Mouse (Mus musculus): ENCODE results near the gene Tbcd.

Gene Tbcd

GRCm38 (mm10) chr11:121442076-121442475 is 9.7 kb upstream of the Tbcd start:
- POLR2A ChIA-PET: interaction anchor here in 2 of 4 experiments (1.2 to 3.5 kb wide), 3 partner anchors 10 to 87 kb away, joined by 4 to 12 read pairs (median 4); partner anchors contain the start of genes Tbcd (in 2 of the 2) and Wdr45b (in 1 of the 2)
- CTCF ChIA-PET: interaction anchor here in 2 of 4 experiments (0.5 to 0.6 kb wide), 2 partner anchors 229 to 448 kb away, joined by 3 to 6 read pairs; no protein-coding TSS in a partner anchor

- POLR2A ChIA-PET: interaction anchor here in 3 of 4 experiments (0.9 to 3.7 kb wide), 27 partner anchors 10 to 397 kb away, joined by 3 to 21 read pairs (median 5); partner anchors contain the start of genes B3gntl1 (in 3 of the 3), Cybc1 (in 3 of the 3), Rab40b (in 3 of the 3) and Fn3k (in 2 of the 3)
- CTCF ChIA-PET: interaction anchor here (0.6 to 2.2 kb wide), 5 partner anchors 20 to 214 kb away, joined by 3 to 6 read pairs (median 3); partner anchors contain the start of gene Narf (in 1 of the 4)
Observed at GRCm38 (mm10) chr11:121451216-121451726, 478 bp upstream of the Tbcd start.

GRCm38 (mm10) chr11:121457874-121458273 is 6.1 kb downstream of the Tbcd start:
- ChIA-PET POLR2A (no interaction called here), CTCF (interaction anchor here in 3 of 4 experiments (0.7 to 1.1 kb wide), 5 partner anchors 13 to 331 kb away, joined by 3 to 4 read pairs (median 3); no protein-coding TSS in a partner anchor)

GRCm38 (mm10) chr11:121467408-121467807 is 15.7 kb downstream of the Tbcd start:
- CTCF ChIA-PET: interaction anchor here in 1 of 4 experiments (0.7 kb wide), 1 partner anchor 168 kb away, joined by 8 read pairs; no protein-coding TSS in a partner anchor
- POLR2A ChIA-PET: interaction anchor here in 1 of 4 experiments (1.4 to 1.9 kb wide), 2 partner anchors 15 to 114 kb away, joined by 3 to 5 read pairs; partner anchors contain the start of gene Tbcd

- CTCF ChIA-PET: interaction anchor here in 3 of 4 experiments (0.6 to 1.6 kb wide), 6 partner anchors 23 to 335 kb away, joined by 3 to 5 read pairs (median 3); no protein-coding TSS in a partner anchor
- POLR2A ChIA-PET: interaction anchor here in 1 of 4 experiments (1.1 to 1.8 kb wide), 3 partner anchors 10 to 198 kb away, joined by 3 to 5 read pairs (median 3); partner anchors contain the start of gene B3gntl1
Observed at GRCm38 (mm10) chr11:121474831-121475230, 23.1 kb downstream of the Tbcd start.

- ChIA-PET CTCF (interaction anchor here (0.5 to 1.6 kb wide), 26 partner anchors 9 to 408 kb away, joined by 3 to 13 read pairs (median 3); no protein-coding TSS in a partner anchor), POLR2A (interaction anchor here in 2 of 4 experiments (1.0 to 1.8 kb wide), 5 partner anchors 9 to 197 kb away, joined by 3 to 6 read pairs (median 3); partner anchors contain the start of genes B3gntl1 (in 1 of the 2) and Tbcd (in 1 of the 2))
Observed at GRCm38 (mm10) chr11:121475699-121476415, 24.1 kb downstream of the Tbcd start.

- CTCF ChIA-PET: no interaction called here
- POLR2A ChIA-PET: interaction anchor here in 3 of 4 experiments (0.5 to 1.2 kb wide), 4 partner anchors 8 to 249 kb away, joined by 3 to 4 read pairs (median 4); partner anchors contain the start of genes Tbcd (in 1 of the 3) and Zfp750 (in 1 of the 3)
Observed at GRCm38 (mm10) chr11:121479476-121480203, 27.9 kb downstream of the Tbcd start.

GRCm38 (mm10) chr11:121481129-121481528 is 29.4 kb downstream of the Tbcd start:
- ChIA-PET CTCF (no interaction called here), POLR2A (interaction anchor here in 1 of 4 experiments (0.8 to 1.4 kb wide), 4 partner anchors 10 to 192 kb away, joined by 3 to 6 read pairs (median 4); partner anchors contain the start of gene B3gntl1)

GRCm38 (mm10) chr11:121485882-121486281 is 34.1 kb downstream of the Tbcd start:
- CTCF ChIA-PET: interaction anchor here in 1 of 4 experiments (1.2 kb wide), 1 partner anchor 10 kb away, joined by 3 read pairs; no protein-coding TSS in a partner anchor

GRCm38 (mm10) chr11:121490651-121491050 is 38.9 kb downstream of the Tbcd start:
- ChIA-PET CTCF (interaction anchor here in 2 of 4 experiments (0.7 kb wide), 2 partner anchors 17 to 180 kb away, joined by 4 to 18 read pairs; no protein-coding TSS in a partner anchor), POLR2A (no interaction called here)

More at GRCm38 (mm10) chr11:121485882-121486281, 34.1 kb downstream of the Tbcd start:
- POLR2A ChIA-PET: no interaction called here

- ChIA-PET CTCF (no interaction called here), POLR2A (interaction anchor here in 1 of 4 experiments (0.6 to 0.7 kb wide), 2 partner anchors 19 to 261 kb away, joined by 3 read pairs; no protein-coding TSS in a partner anchor)
Observed at GRCm38 (mm10) chr11:121500595-121500994, 48.8 kb downstream of the Tbcd start.

GRCm38 (mm10) chr11:121501525-121501924 is 49.8 kb downstream of the Tbcd start:
- CTCF ChIA-PET: interaction anchor here in 2 of 4 experiments (0.6 to 1.0 kb wide), 2 partner anchors 26 to 87 kb away, joined by 3 read pairs; no protein-coding TSS in a partner anchor
- POLR2A ChIA-PET: no interaction called here

GRCm38 (mm10) chr11:121502000-121502860 is 50.5 kb downstream of the Tbcd start:
- ChIA-PET CTCF (interaction anchor here in 1 of 4 experiments (1.0 kb wide), 1 partner anchor 27 kb away, joined by 3 read pairs; no protein-coding TSS in a partner anchor), POLR2A (no interaction called here)

- POLR2A ChIA-PET: interaction anchor here in 1 of 4 experiments (1.8 kb wide), 1 partner anchor 10 kb away, joined by 4 read pairs; the partner anchor contains the start of gene Zfp750
- CTCF ChIA-PET: no interaction called here
Observed at GRCm38 (mm10) chr11:121508478-121508877, 56.7 kb downstream of the Tbcd start.

GRCm38 (mm10) chr11:121510512-121511246 is 58.9 kb downstream of the Tbcd start:
- ChIA-PET CTCF (no interaction called here), POLR2A (interaction anchor here in 1 of 4 experiments (1.7 kb wide), 1 partner anchor 10 kb away, joined by 7 read pairs; no protein-coding TSS in a partner anchor)

GRCm38 (mm10) chr11:121512896-121513572 is 61.3 kb downstream of the Tbcd start:
- ChIA-PET CTCF (no interaction called here), POLR2A (interaction anchor here in 1 of 4 experiments (0.8 to 1.2 kb wide), 2 partner anchors 9 to 17 kb away, joined by 3 read pairs; no protein-coding TSS in a partner anchor)

Measured in embryonic stem cell, embryonic (primary cell).